Comparison of ENCODE assay signal across 12 mouse cellular contexts in the genomic region with DNA sequence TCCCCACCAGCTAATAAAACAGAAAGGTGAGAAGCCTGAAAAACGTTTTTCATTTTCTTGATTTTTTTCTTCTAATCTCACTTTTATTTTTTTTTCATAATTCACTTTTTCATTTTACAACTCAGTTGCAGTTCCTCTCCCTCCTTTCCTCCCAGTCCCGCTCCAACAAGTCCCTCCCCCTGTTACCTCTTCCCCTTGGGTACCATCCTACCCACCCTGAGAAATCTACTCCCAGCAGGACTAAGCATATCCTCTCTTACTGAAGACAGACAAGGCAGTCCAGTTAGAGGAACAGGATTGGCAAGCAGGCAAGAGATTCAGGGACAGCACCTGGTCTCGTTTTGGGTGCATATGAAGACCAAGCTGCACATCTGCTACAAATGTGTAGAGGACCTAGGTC.
"Had no signal": no experiment of that assay in that cellular context is flagged by ENCODE, and none has a peak within 500 bp of the region (broad histone marks: within the 10 kb centered on the region; RNA-seq: fewer than 3 reads in every experiment).

No protein-coding gene starts in this region.

- DNase-seq: retina, postnatal 1 day; right cerebral cortex, adult 18-20 months; right cerebral cortex, postnatal 14 days; right cerebral cortex, postnatal 25 days; right cerebral cortex, postnatal 4 days; spleen, adult 18-20 months; thymus, adult 18-20 months; thymus, adult 2 months; thymus, postnatal 14 days; thymus, postnatal 25 days; thymus, postnatal 36 days; thymus, postnatal 4 days had no signal
